Mouse (Mus musculus) heart, adult 2 months (tissue): ENCODE data around the gene Tnk2.

ENCODE experiments used
- CTCF ChIP-seq: fragments of 200-600 bp; IDR thresholded peaks from 2 replicates; pipeline ENCODE4 v1.8.1; 2022; ENCODE audit warnings: antibody characterized with exemption, mild to moderate bottlenecking, moderate library complexity
- POLR2A ChIP-seq: fragments of 200-500 bp; IDR thresholded peaks from 2 replicates; pipeline ENCODE4 v1.6.1; 2011; ENCODE audit warnings: mild to moderate bottlenecking, low read depth, low read length, control low read depth; ENCODE audit not compliant: insufficient read depth

- no peak for TF ChIP-seq POLR2A
- no peak for TF ChIP-seq CTCF
These were observed 49.8 kb upstream of the Tnk2 start for GRCm38 (mm10) chr16:32593916-32594315.
